31 mouse cellular contexts compared by ENCODE assay signal in genomic region chr12:84748134-84748533, GRCm38 (mm10). TPM values are rescaled to one million over a fixed set of nuclear protein-coding genes. Genes with fewer than 3 reads are reported as not detected.
DNase-seq lines count a peak whose midpoint lies in the region; ATAC-seq and TF ChIP-seq lines count a peak whose summit lies in the region.
"Had no signal": no experiment of that assay in that cellular context is flagged by ENCODE, and none has a peak within 500 bp of the region (broad histone marks: within the 10 kb centered on the region; RNA-seq: fewer than 3 reads in every experiment).

No protein-coding gene starts in this region.

- H3K4me1 ChIP-seq in lung, adult 2 months (ENCODE audit: control insufficient read depth, insufficient read depth, low read length), result no peaks in the 10 kb centered on the region
- H3K4me1 ChIP-seq: embryonic facial prominence, embryonic 15.5 days had no signal

- no peak overlapping the region for H3K4me3 ChIP-seq in layer of hippocampus, adult 2 months
- no peak overlapping the region for H3K4me3 ChIP-seq in lung, adult 2 months (replicated peaks; ENCODE audit: extremely low read depth, low read depth, low read length)
- H3K4me3 ChIP-seq: embryonic facial prominence, embryonic 15.5 days; forebrain, embryonic 15.5 days; heart, adult 2 months; hindbrain, embryonic 13.5 days; limb, embryonic 13.5 days; midbrain, embryonic 12.5 days; neural tube, embryonic 12.5 days had no signal

- no peak for DNase-seq in layer of hippocampus, adult 2 months (ENCODE audit: low spot score in 2 of 2)
- DNase-seq in layer of hippocampus, postnatal 36 days, result no peak
- DNase-seq in lung, postnatal 36 days, result peak; percentile 55
- DNase-seq in lung, adult 2 months, result no peak
- DNase-seq in skeletal muscle tissue, adult 2 months (ENCODE audit: low read depth, low spot score), result peak; percentile 27
- no peak for DNase-seq in adrenal gland, postnatal 10 days
- no peak for DNase-seq in urinary bladder, postnatal 10 days (ENCODE audit: low spot score)
- DNase-seq: adrenal gland, adult 2 months; B cell, adult 2 months; cerebellum, adult 2 months; gastrocnemius, postnatal 14 days; heart, adult 2 months; heart, postnatal 36 days; kidney, adult 18-20 months; kidney, postnatal 4 days; lung, embryonic 14.5 days; lung, postnatal 4 days; right cerebral cortex, postnatal 25 days; thymus, postnatal 14 days had no signal

- TF ChIP-seq POLR2A in lung, adult 2 months (IDR thresholded peaks at IDR 0.05; ENCODE audit: borderline replicate concordance, extremely low read depth, low read depth, low read length), result no peak

- peak; percentile 74 for ATAC-seq in granulocyte monocyte progenitor cell, adult 5-6 weeks (replicated peaks; ENCODE audit: poor library complexity, severe bottlenecking)
- ATAC-seq: forebrain, embryonic 15.5 days; inflammation-experienced regulatory T-cells, adult 6 months; Patski had no signal

- peak overlapping the region; percentile 14; the same call in 1 of the 2 replicates for H3K27ac ChIP-seq in layer of hippocampus, adult 2 months
- H3K27ac ChIP-seq: embryonic facial prominence, embryonic 15.5 days; forebrain, embryonic 15.5 days; heart, adult 2 months; hindbrain, embryonic 13.5 days; limb, embryonic 13.5 days; midbrain, embryonic 12.5 days; neural tube, embryonic 12.5 days had no signal

- WGBS in lung, adult 2 months, result 60% methylated on average over 3 of the region's 3 CpGs

- TF ChIP-seq CTCF in layer of hippocampus, adult 2 months (conservative IDR thresholded peaks at IDR 0.05), result no peak
- TF ChIP-seq CTCF in lung, adult 2 months (IDR thresholded peaks at IDR 0.05; ENCODE audit: insufficient read depth, low read length), result no peak

RNA-seq across cellular contexts. Expression of gene Npc2, which starts 24.8 kb away (rescaled TPM):
- total RNA-seq in layer of hippocampus, adult 2 months (2021), result 10 to 100 TPM; 25.9 to 28.2 TPM
- 10 to 100 TPM; 27.4 to 28.6 TPM for total RNA-seq in layer of hippocampus, postnatal 36 days (2021)
- polyA plus RNA-seq in lung, adult 2 months (2012; rRNA removed), result 572 and 1,005 TPM in 2 replicates
- total RNA-seq in granulocyte monocyte progenitor cell, adult 5-6 weeks (2014; fragmentation: Nextera tagmentation), result 127 and 145 TPM in 2 replicates
- 85.9 and 86.0 TPM in 2 replicates for total RNA-seq in granulocyte monocyte progenitor cell, adult 5-6 weeks (2017)
- total RNA-seq in adrenal gland, postnatal 10 days (2021), result 10 to 100 TPM; 65.4 to 69.5 TPM

RNA-seq across cellular contexts. Expression of gene Isca2, which starts 24.9 kb away (rescaled TPM):
- 10 to 100 TPM; 51.6 to 64.3 TPM for total RNA-seq in layer of hippocampus, adult 2 months (2021)
- total RNA-seq in layer of hippocampus, postnatal 36 days (2021), result 10 to 100 TPM; 54.7 to 58.6 TPM
- 28.0 and 34.2 TPM in 2 replicates for polyA plus RNA-seq in lung, adult 2 months (2012; rRNA removed)
- 81.7 and 107 TPM in 2 replicates for total RNA-seq in granulocyte monocyte progenitor cell, adult 5-6 weeks (2014; fragmentation: Nextera tagmentation)
- total RNA-seq in granulocyte monocyte progenitor cell, adult 5-6 weeks (2017), result 58.6 and 66.2 TPM in 2 replicates
- total RNA-seq in adrenal gland, postnatal 10 days (2021), result 100 to 1,000 TPM in 1 of 2 experiments, 10 to 100 TPM in 1; 94.6 to 121 TPM

RNA-seq across cellular contexts. Expression of gene Syndig1l, which starts 49.5 kb away (rescaled TPM):
- total RNA-seq in layer of hippocampus, adult 2 months (2021), result 1 to 10 TPM; 7.4 to 8.7 TPM
- 1 to 10 TPM; 6.4 to 8.6 TPM for total RNA-seq in layer of hippocampus, postnatal 36 days (2021)
- 0.07 TPM in 1 of 2 replicates, not detected in the other for polyA plus RNA-seq in lung, adult 2 months (2012; rRNA removed)
- total RNA-seq in granulocyte monocyte progenitor cell, adult 5-6 weeks (2014; fragmentation: Nextera tagmentation), result not detected in 2 replicates
- not detected in 2 replicates for total RNA-seq in granulocyte monocyte progenitor cell, adult 5-6 weeks (2017)
- under 1 TPM in 1 of 2 experiments, not detected in 1; 0.27 TPM for total RNA-seq in adrenal gland, postnatal 10 days (2021)
- total RNA-seq: adrenal gland, adult 2 months; CH12.LX; gastrocnemius, postnatal 14 days; heart, adult 2 months; heart, postnatal 36 days had no signal
- polyA plus RNA-seq: adrenal gland, adult 2 months; G1E; heart, adult 2 months; heart, embryonic 14.5 days; inflammation-experienced regulatory T-cells, adult 6 months; limb, embryonic 13.5 days; lung, embryonic 14.5 days; Patski had no signal

Comparison
In these comparisons a context has a peak if more than half of its experiments do, and no peak if none do; other contexts are left out.
1. DNase-seq: peak in lung, postnatal 36 days (single experiment) and skeletal muscle tissue, adult 2 months (single experiment); none in layer of hippocampus, adult 2 months (0 of 2), layer of hippocampus, postnatal 36 days (0 of 2), lung, adult 2 months (single experiment), adrenal gland, postnatal 10 days (single experiment) and urinary bladder, postnatal 10 days (single experiment).
2. RNA of gene Syndig1l, which starts 49.5 kb away (total RNA-seq): 7.4 to 8.7 TPM in layer of hippocampus, adult 2 months and 6.4 to 8.6 TPM in layer of hippocampus, postnatal 36 days; 0.27 TPM in adrenal gland, postnatal 10 days and not detected in granulocyte monocyte progenitor cell, adult 5-6 weeks; every median in the first group is over 4 times any median in the second.